Mouse (Mus musculus) bone marrow, adult 2 months (tissue): Measurements from ENCODE around the gene Gnptg. TPM values are rescaled to one million over a fixed set of nuclear protein-coding genes. Genes with fewer than 3 reads are reported as not detected.

Experiments
- H3K27ac ChIP-seq: fragments of 200-500 bp; 2 replicates; pipeline ENCODE4 v1.5.1; 2012; ENCODE audit warnings: low read depth, mild to moderate bottlenecking, control low read depth, inconsistent platforms, low read length; ENCODE audit not compliant: control insufficient read depth, poor library complexity, insufficient read depth
- H3K4me1 ChIP-seq: fragments of 200-500 bp; 2 replicates; pipeline ENCODE4 v1.6.1; 2011; ENCODE audit warnings: low read length; ENCODE audit not compliant: control insufficient read depth, insufficient read depth
- H3K4me3 ChIP-seq: fragments of 200-500 bp; replicated peaks from 2 replicates; pipeline ENCODE3; 2011; ENCODE audit warnings: mild to moderate bottlenecking, low read depth, low read length, control low read depth; ENCODE audit not compliant: control insufficient read depth
- CTCF ChIP-seq: fragments of 200-500 bp; IDR thresholded peaks from 2 replicates; pipeline ENCODE4 v1.5.1; 2011; ENCODE audit warnings: low read length, control low read depth; ENCODE audit not compliant: control insufficient read depth, insufficient read depth
- POLR2A ChIP-seq: fragments of 200-500 bp; IDR thresholded peaks from 2 replicates; pipeline ENCODE4 v1.6.1; 2011; ENCODE audit warnings: low read depth, mild to moderate bottlenecking, control low read depth, low read length, borderline replicate concordance; ENCODE audit not compliant: control insufficient read depth
- WGBS: fragments of 180-500 bp; shearing (Covaris S2); methylation state at CpG from one replicate; pipeline ENCODE4 v1.1.7; 2018; 5-methylcytosine and 5-hydroxymethylcytosine counted together
- polyA plus RNA-seq: library from polyadenylated mRNA; stranded (reverse); fragments of >200 nt; gene quantifications from 2 replicates; pipeline ENCODE4 v1.2.4, GENCODE M21; 2011; ENCODE audit warnings: low replicate concordance; ENCODE audit not compliant: missing spikeins, insufficient read depth, insufficient read length

Gnptg gene
- polyA plus RNA-seq, result 10.8 and 21.7 TPM in 2 replicates

DNA sequence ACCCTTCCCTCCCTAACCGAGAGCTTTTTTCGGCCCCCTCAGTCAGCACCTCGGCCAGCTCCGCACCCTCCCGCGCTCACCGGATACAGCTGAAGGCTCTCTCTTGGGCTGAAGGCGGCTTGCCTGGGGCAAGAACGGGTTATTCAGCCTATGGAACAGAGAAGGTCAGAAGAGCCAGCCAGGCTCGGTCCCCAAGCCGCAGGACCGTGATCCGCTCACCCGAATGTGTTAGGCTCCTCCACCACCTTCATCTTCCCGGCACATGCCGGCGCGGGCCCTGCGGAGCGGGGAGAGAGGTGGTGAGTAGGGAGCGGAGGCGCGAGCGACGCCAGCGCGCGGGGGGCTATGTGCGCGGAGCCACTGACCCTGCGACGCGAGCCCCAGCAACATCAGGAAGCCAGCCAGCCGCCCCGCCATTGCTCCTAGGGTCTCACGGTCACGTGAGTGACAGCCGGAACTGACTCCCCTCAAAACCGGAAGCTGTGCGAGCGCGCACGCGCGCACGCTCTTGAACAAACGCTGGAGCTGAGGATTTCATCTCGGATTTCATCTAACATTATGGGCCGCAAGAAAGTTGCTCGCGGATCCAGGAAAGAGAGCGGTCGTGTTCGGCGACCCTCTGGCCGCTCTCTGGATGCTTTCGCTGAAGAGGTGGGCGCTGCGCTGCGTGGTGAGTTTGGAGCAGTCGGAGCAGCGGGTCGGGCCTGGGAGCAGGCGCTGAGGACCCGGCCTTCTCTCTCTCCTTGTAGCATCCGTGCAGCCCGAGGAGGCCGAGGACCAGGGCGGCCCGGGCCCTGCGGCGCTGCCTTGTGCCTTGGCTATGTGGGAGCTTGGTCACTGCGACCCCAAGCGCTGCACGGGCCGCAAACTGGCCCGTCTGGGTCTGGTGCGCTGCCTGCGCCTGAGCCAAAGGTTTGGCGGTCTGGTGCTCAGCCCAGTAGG, at the start of gene Gnptg, which contains the start of gene Tsr3:
TSS of gene Gnptg (minus strand) at position 430 of the 942 bp plus-strand sequence.
TSS of gene Tsr3 (plus strand) at position 476 of the 942 bp plus-strand sequence.
- WGBS, result under 1% methylated on average over 80 of the region's 80 CpGs
- no peak; the same call in 1 of the 2 replicates for TF ChIP-seq POLR2A
- no peak for TF ChIP-seq CTCF
- H3K4me1 ChIP-seq, result no peaks in the 10 kb centered on the region; the same call in 1 of the 2 replicates
- H3K27ac ChIP-seq, result peak within 1 kb of the TSS; percentile 43; the same call in 1 of the 2 replicates
- H3K4me3 ChIP-seq, result peak within 1 kb of the TSS; percentile 92

DNA sequence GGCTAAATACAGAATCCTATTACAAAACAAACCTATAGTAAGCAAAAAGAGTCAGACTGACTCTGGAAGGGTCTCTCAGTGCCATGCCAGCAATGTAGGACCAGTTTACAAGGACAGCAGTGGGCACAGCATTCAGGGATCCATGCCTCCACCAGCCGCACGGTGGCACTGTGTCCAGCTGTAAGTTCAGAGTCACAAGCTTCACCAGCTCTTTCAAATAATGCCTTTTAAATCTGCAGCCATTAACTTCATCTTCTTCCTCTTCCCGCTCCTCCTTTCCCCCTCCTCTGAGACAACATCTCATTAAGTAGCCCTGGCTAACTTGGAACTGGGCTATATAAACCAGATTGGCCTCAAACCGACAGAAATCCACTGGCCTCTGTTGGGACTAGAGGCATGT, 48.9 kb upstream of the Gnptg start:
- WGBS, result 20% methylated on average over 4 of the region's 4 CpGs
- H3K4me1 ChIP-seq, result no peaks in the 10 kb centered on the region
- peak; percentile 89 for TF ChIP-seq CTCF
- TF ChIP-seq POLR2A, result no peak

DNA sequence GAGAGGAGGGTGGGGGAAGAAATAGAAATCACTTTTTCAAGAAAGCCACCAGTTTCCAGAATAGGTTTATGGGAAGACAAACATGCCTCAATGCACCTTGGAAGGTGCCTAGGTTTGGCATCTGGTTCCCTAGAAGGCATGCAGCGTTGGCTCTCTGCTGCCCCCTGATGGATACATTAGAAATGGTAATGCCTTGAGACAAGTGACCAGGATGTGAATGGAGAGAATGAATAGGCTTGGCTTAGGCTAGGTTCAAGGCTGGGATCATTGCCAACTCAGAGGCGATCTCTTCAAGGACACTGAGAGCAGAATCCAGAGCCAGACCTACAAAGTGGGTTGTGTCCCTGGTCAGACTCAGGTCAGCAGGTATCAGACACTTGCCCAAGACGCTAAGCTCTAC, 45.1 kb upstream of the Gnptg start:
- Histone ChIP-seq H3K4me1 (no peaks in the 10 kb centered on the region), H3K4me3 (no peak overlapping the region), H3K27ac (no peak overlapping the region)
- 24% methylated on average over 3 of the region's 3 CpGs for WGBS
- TF ChIP-seq CTCF (peak; percentile 96), POLR2A (no peak)

More for the DNA sequence above, 48.9 kb upstream of the Gnptg start:
- H3K4me3 ChIP-seq, result no peak overlapping the region
- no peak overlapping the region for H3K27ac ChIP-seq

DNA sequence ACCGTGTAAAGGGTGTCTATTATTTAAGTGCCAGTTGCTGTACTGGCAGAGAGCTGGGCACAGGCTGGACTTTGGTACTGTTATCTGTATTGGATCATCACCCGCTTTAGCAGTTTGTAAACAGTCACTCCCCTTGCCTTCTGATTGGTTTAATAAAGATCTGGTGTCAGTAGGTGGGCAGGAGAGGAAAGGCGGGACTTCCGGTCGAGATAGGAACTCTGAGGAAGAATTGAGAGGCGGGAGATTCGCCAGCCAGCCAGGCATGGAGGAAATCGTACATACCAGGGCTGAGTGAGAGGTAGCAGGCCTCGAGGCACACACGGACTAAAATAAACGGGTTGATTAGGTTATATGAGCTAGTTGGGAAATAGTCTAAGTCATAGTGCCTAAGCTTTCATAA, 42.2 kb upstream of the Gnptg start:
- H3K4me1 ChIP-seq, result no peaks in the 10 kb centered on the region
- 36% methylated on average over 11 of the region's 11 CpGs for WGBS
- no peak overlapping the region for H3K27ac ChIP-seq
- H3K4me3 ChIP-seq, result no peak overlapping the region
- TF ChIP-seq POLR2A (no peak), CTCF (no peak)

DNA sequence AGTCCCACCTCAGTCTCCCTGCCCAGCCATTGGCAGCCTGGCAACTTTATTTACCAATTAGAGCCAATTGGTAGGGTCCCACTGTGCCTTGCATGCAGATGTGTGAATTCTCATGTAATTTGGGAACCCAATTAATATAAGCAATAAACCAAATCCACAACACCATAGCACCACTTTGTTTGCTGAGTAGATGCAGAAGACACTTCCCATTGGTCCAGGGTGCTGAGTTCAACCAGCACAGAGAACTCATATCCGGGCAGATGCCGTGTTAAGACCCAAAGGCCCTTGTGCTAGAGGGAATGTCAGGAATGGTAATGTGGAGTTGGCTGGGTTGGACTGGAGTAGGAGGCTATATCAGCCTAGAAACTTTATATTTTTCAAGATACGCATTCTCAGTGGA, 35.9 kb upstream of the Gnptg start:
- Histone ChIP-seq H3K4me1 (peaks cover 4% of the 10 kb centered on the region), H3K4me3 (no peak overlapping the region), H3K27ac (no peak overlapping the region)
- no peak for TF ChIP-seq CTCF
- no peak for TF ChIP-seq POLR2A
- 84% methylated on average over 3 of the region's 3 CpGs for WGBS

DNA sequence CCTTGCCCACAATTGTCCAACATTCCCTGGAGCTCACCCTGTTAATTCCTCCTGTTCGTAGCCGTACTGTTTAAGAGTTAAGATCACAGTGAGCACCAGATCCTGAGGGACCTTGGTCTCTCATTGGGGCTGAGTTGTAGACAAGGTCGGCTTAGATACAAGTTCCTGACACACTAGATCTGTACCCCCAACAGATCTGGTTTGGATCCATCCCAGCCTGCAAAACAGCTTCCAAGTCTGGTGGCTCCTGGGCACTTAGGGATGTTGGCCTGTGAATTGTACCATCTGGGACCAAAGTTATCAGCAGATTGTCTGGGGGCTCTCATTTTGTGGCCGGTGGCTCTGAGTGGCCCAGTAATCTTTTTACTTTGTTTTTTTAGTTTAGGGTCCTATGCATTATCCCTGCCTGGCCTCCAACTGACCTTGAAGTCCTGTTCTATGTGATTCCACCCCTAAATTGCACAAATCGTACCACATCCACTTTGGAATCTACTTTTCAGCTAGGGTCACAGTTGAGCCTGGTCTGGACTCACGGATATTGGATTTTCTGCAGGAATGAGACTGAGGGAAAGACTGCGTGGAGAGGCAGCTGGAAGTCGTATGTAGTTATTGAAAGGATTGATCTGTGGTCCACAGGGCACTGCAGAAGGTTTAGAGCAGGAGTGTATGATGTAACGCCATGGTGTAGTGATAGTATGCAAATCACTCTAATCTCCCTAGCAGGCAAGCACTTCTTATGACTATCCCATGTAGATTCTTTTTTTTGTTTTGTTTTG, 34.8 kb upstream of the Gnptg start, which contains the start of gene Ube2i:
TSS of gene Ube2i (minus strand) at position 52 of the 776 bp plus-strand sequence.
- TF ChIP-seq CTCF (no peak), POLR2A (no peak)
- H3K4me1 ChIP-seq, result peaks cover 4% of the 10 kb centered on the region
- peak within 1 kb of the TSS; percentile 98 for H3K27ac ChIP-seq
- WGBS, result 75% methylated on average over 9 of the region's 9 CpGs
- H3K4me3 ChIP-seq, result peak within 1 kb of the TSS; percentile 91

DNA sequence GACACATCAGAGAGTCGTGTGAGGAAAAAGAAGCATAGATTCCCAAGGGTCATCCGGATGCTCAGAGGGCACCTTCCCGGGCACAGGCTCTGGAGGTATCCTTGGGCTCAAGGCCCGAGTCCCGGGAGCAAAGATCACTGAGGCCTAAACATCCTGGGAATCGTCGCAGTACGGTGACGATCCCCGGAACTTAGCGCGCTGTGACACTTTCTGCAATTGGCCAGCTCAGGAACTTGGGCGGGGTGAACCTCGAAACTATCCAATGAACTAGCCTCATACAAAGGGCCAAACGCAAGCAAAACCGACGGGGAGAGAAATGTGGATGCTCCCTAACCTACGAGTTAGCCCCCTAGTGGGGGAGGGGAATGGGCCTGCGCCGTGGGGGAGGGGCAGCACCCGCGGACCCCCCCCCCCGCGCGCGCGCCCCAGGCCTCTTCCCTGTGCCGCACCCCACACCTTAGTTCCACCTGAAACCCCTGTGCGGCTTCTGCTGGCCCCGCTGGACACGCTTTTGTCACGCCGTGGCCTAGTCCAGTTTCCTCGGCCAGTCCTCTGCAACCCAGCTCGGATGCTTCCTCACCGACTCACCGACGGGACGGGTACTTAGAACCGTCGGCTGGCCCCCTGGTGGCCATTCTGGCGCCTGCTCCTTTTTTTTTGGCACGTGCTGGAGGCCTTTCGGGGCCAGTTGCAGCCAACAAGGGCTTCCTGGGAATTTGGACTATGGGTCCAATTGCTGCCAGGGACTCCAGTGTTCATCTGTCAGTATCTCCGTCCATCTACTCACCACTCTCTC, 34.0 kb upstream of the Gnptg start:
- Histone ChIP-seq H3K4me3 (peak overlapping the region; percentile 91), H3K4me1 (peaks cover 4% of the 10 kb centered on the region), H3K27ac (peak overlapping the region; percentile 98)
- 1% methylated on average over 43 of the region's 45 CpGs for WGBS
- TF ChIP-seq POLR2A, result peak; percentile 74; the same call in 1 of the 2 replicates
- TF ChIP-seq CTCF, result peak; percentile 73
